Mouse (Mus musculus) frontal cortex, postnatal 25 days (tissue): ENCODE results near the gene Slc5a2.

Experiments
- DNase-seq, 2 experiments: peaks; one replicate each; pipeline ENCODE4 v3.0.0; 2022; ENCODE audit warnings: low spot score in 2 of 2

Slc5a2 gene

GRCm38 (mm10) chr7:128249998-128250397 is 15.5 kb upstream of the Slc5a2 start:
- no peak for DNase-seq

DNA sequence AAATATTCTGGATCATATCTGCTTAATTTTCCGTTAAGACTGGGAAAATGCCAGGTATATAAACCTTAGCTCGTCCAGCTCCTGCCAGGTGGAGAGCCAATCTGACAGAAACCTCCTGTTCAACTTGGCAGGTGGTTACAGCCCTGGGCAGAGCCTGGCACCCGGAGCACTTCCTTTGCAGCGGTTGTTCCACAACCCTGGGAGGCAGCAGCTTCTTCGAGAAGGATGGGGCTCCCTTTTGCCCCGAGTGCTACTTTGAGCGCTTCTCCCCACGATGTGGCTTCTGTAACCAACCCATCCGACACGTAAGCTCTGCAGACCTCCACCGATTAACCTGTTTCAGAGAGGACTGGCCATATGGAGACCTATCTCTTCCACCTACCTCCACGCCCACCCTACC is 13.5 kb upstream of the Slc5a2 start:
- DNase-seq, result no peak

- peak; percentile 43 to 45 for DNase-seq
These were observed 12.8 kb upstream of the Slc5a2 start for GRCm38 (mm10) chr7:128252609-128253008.

DNA sequence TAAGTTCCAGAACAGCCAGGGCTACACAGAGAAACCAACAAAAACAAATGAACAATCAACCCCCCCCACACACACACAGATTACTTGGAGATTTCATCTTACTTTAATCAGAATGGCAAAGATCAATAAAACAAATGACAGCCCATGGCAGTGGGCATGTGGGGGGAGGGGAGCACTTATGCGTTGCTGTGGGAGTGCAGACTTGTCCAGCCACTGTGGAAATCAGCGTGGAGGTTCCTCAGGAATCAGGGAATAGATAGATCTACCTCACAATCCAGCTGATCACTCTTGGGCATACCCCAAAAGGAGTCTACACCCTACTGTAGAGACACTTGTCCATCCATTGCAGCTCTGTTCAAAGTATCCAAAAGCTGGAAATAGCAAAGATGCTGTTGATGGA is 10.5 kb upstream of the Slc5a2 start:
- no peak for DNase-seq

DNA sequence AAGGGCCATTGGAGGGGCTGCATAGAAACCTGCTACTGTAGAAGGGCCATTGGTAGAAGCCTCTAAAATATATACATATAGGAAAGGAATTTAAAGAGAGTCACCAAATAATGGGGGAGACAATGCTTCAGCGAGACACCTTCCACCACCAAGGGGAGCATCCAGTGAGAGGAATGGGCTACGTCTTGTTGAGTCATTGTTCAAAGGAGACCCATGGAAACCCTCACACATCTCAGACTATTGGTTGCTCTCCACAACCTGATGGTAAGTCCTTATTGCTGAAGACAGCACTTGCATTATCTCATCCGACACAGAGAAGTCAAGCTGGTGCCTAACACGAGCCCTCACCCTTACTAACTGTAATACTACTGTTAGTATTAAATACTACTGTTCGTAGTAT is 9.7 kb upstream of the Slc5a2 start:
- no peak for DNase-seq

DNA sequence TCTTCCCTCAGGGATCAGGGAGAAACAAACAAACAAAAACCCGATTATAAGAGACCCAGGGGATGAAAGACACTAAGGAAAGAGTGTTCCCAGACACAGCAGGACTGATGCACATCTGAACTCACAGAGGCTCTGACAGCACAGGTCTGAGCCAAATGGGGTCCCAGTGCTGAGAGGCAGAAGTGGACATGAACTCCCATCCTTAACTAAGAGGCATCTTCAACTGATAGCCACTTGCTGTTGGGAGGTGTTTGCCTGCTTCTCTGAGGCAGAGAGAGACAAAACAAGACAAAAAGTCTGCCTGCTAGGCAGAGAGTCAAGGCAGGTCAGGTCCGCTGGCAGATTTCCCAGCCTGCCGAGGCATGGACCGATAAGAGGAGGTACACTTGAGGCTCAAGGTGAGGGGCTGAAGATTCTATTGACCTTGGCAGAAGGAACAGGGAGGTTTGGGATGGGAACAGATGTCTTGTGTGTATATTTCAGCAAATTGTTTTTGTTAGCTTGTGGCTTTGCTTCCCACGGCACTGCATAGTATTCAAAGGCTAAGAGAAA is 8.6 kb upstream of the Slc5a2 start:
- no peak for DNase-seq

- DNase-seq, result no peak
These were observed 599 bp downstream of the Slc5a2 start for GRCm38 (mm10) chr7:128266056-128266455.

DNA sequence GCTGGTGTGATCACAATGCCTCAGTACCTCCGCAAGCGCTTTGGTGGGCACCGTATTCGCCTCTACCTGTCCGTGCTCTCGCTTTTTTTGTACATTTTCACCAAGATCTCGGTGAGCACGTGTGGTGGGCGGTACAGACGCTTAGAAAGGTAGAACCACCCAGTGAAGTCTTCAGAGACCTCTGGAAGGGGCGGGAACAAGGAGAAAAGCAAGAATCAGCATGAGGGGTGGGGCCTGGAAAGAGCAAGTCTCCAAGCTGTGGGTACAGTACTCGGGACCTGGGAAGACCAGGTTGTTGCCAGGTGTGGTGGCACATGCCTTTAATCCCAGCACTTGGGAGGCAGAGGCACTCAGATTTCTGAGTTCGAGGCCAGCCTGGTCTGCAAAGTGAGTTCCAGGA is 1.9 kb downstream of the Slc5a2 start:
- no peak for DNase-seq

DNA sequence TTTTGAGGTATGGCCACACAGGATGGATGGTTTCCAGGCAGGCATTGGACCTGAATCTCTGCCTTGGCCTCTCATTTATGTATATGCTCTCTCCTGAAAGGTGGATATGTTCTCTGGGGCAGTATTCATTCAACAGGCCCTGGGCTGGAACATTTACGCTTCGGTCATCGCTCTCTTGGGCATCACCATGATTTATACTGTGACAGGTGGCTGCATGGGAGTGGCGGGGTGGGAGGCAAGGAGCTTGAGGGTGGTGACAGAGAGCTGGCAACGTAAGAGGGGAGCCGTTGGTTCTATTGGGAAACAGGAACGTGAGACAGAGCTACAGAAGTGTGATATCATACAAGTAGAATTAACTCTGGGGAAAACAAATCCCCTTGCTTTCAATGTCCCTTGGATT is 2.4 kb downstream of the Slc5a2 start:
- DNase-seq, result no peak

DNA sequence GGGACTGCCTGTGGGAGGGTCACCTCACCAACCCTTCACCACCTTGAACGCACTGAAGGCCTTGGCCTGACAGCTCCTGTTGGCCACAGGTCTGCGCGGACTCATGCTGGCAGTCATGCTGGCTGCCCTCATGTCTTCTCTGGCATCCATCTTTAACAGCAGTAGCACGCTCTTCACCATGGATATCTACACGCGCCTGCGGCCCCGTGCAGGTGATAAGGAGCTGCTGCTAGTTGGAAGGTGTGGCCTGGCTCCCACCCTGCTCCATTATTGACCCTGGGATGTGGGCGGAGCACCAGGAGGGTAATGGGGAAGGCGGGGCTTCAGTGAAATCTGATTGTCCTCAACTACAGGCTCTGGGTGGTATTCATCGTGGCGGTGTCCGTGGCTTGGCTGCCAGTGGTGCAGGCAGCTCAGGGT is 5.0 kb downstream of the Slc5a2 start:
- DNase-seq, result no peak

GRCm38 (mm10) chr7:128271496-128271895 is 6.0 kb downstream of the Slc5a2 start:
- DNase-seq, result no peak

- DNase-seq, result no peak
These were observed 10.6 kb downstream of the Slc5a2 start for GRCm38 (mm10) chr7:128276051-128276450.

GRCm38 (mm10) chr7:128279750-128280149 is 14.3 kb downstream of the Slc5a2 start:
- no peak for DNase-seq

DNA sequence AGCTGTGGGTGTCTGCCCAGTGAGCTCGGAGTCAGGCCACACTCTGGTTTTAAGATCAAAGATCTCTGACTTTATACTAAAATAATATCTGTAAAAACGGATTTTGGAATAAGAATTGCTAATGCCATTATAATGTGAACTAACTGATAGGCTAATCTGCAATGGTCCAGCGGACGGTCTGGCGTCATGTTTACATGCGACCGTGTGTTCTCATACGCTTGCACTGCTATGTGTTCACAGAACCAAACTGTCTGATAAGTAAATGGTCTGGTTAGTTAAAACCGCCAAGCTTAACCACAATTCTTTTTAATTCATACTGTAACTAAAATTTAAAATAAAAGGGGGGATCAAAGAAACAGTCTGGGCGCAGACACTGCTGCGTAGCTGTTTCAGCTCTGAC is 16.3 kb downstream of the Slc5a2 start:
- no peak for DNase-seq

GRCm38 (mm10) chr7:128282532-128283244 is 17.2 kb downstream of the Slc5a2 start:
- no peak for DNase-seq

- DNase-seq, result no peak
These were observed 18.6 kb downstream of the Slc5a2 start for GRCm38 (mm10) chr7:128284047-128284446.

DNA sequence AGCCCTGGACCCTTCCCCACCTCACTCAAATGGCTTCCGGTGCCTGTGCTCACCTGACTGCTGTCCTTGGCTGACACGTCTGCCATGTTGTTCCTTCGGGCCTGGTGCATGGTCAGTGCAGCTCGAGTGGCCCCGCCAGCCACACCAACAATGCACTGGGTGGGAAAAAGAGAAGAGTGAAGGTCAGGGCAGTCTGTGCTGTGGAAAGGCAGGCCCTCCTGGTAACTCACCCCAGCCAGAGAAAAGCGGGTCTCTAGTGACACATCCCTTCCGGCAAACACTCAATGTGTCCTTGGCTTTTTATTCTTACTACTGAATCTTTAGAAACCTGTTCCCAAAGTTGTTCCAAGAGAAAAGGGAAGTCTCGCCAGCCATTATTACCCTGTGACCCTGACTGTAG is 19.6 kb downstream of the Slc5a2 start:
- DNase-seq, result no peak

- no peak for DNase-seq
These were observed 23.6 kb downstream of the Slc5a2 start for GRCm38 (mm10) chr7:128288923-128289544.

- no peak for DNase-seq
These were observed 29.3 kb downstream of the Slc5a2 start for GRCm38 (mm10) chr7:128294785-128295184.

- DNase-seq, result no peak
These were observed 31.1 kb downstream of the Slc5a2 start for GRCm38 (mm10) chr7:128296514-128296913.

DNA sequence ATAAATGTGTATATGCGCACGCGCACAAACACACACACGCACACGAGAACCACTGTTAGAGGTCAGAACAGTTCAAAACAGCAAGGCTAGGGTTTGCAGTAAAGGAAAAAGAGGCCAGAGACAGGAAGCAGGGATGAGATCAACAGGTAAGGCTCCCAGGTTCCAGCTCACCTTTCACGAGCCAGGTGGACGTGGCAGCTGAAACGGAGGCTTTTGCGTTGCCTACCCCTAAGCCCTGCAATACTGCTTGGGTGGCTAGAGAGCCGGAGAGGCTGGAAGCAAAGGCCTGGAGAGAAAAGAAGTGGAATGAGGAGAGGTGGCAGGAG is 31.8 kb downstream of the Slc5a2 start:
- DNase-seq, result no peak

DNA sequence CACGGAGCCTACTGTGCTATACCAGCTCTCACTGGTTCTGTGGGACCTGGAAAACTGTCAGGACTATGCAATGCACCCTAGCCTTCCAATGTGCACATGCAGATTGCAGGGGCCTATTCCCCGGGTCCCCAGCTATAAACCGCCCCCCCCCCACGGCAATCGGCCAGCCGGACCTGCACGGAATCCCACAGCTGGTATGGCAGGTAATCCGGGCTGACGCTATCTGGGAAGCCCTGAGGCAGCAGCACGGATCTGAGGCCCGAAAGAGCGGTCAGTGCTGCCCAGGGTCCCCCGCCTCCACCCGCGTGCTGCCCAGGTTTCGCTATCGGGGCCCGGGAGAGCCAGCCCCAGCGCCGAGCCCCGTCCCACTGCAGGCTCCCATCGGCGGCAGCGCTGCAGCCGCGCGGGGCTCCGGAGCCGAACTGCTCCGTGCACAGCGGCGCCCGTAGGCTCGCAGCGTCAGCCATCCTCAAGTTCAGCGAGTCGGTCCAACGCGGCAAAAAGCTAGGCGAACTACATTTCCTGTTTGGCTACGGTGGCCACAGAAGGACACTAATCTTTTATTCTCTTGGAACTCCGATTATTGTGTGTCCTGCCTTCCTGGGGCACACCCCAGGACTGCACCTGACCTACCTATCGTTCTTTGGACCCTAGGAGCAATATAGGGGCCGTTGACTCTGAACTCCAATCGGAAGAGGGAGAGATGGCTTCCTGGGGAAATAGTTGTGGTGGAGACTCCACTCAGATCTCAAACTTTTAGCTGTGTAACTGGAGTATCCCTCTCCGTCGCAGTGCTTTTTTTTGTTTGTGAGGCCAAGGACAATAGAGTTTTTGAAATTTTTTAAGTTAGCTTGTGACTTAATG is 32.4 kb downstream of the Slc5a2 start, which contains the start of gene BC017158:
Gene BC017158 (minus strand): TSS at position 554 of the 864 bp plus-strand sequence.
- DNase-seq, result peak; percentile 51 to 61
